Mouse (Mus musculus) stomach, postnatal 0 days (tissue): ENCODE measurements at regions not wholly inside any gene's neighbourhood (a gene's known extent, or its start where the extent isn't known, plus 50 kb on each side); places are given as distances from the start of the nearest gene placed in this dataset.

Source experiments
- ATAC-seq: fragments of 200-750 bp; cut with Nextera tagmentation; 2 replicates; pipeline ENCODE4 v1.8.0; 2017; ENCODE audit not compliant: low FRiP score, low TSS enrichment
- DNase-seq: peaks from one replicate; pipeline ENCODE4 v3.0.0-alpha.2; 2016; ENCODE audit warnings: low spot score
- H3K27ac ChIP-seq: fragments of 300-500 bp; sonication (generic); replicated peaks from 2 replicates; pipeline ENCODE4 v1.5.1; 2014; ENCODE audit warnings: mild to moderate bottlenecking, control low read depth
- H3K27me3 ChIP-seq: fragments of 300-500 bp; sonication (generic); 2 replicates; pipeline ENCODE4 v1.6.1; 2014; ENCODE audit warnings: low read length; ENCODE audit not compliant: control insufficient read depth, insufficient read depth
- H3K36me3 ChIP-seq: fragments of 300-500 bp; sonication (generic); 2 replicates; pipeline ENCODE4 v1.6.1; 2014; ENCODE audit warnings: low read length, mixed read lengths; ENCODE audit not compliant: control insufficient read depth, insufficient read depth
- H3K4me1 ChIP-seq: fragments of 300-500 bp; sonication (generic); replicated peaks from 2 replicates; pipeline ENCODE4 v1.6.1; 2014; ENCODE audit warnings: antibody characterized with exemption; ENCODE audit not compliant: control insufficient read depth, insufficient read depth
- H3K4me2 ChIP-seq: fragments of 300-500 bp; sonication (generic); replicated peaks from 2 replicates; pipeline ENCODE4 v1.6.1; 2014; ENCODE audit warnings: low read depth, mild to moderate bottlenecking, control low read depth, moderate library complexity
- H3K4me3 ChIP-seq: fragments of 300-500 bp; sonication (generic); 2 replicates; pipeline ENCODE4 v1.5.1; 2014; ENCODE audit warnings: low read depth, low read length, control low read depth
- H3K9ac ChIP-seq: fragments of 300-500 bp; sonication (generic); 2 replicates; pipeline ENCODE4 v1.6.1; 2014; ENCODE audit warnings: mild to moderate bottlenecking, low read length, control low read depth, mixed read lengths
- H3K9me3 ChIP-seq: fragments of 300-500 bp; sonication (generic); 2 replicates; pipeline ENCODE4 v1.6.1; 2016; ENCODE audit warnings: low read length; ENCODE audit not compliant: control insufficient read depth
- CTCF ChIP-seq: IDR thresholded peaks from 2 replicates; pipeline ENCODE4 v1.5.1; 2016; ENCODE audit warnings: antibody characterized with exemption, low read depth, mild to moderate bottlenecking, moderate library complexity
- EP300 ChIP-seq: optimal IDR thresholded peaks from 2 replicates; pipeline ENCODE3; 2016; ENCODE audit warnings: antibody characterized with exemption
- WGBS: fragments of 180-500 bp; shearing (Covaris S2); extraction: QIAGEN DNeasy Blood & Tissue Kit; methylation state at CpG from one replicate; pipeline ENCODE4 v1.1.7; 2014; 5-methylcytosine and 5-hydroxymethylcytosine counted together

- TF ChIP-seq EP300, result no peak
- no peak for TF ChIP-seq CTCF
- ATAC-seq, result no peak
- H3K27ac ChIP-seq, result no peak overlapping the region
These were observed 1086.5 kb downstream of the A830018L16Rik start for GRCm38 (mm10) chr1:12500442-12500841.

GRCm38 (mm10) chr1:12507997-12508396 lies 1094.1 kb downstream of the A830018L16Rik start:
- Histone ChIP-seq H3K4me3 (no peak overlapping the region), H3K9me3 (no peaks in the 10 kb centered on the region), H3K4me1 (no peaks in the 10 kb centered on the region), H3K27me3 (no peaks in the 10 kb centered on the region), H3K27ac (no peak overlapping the region), H3K9ac (no peak overlapping the region), H3K4me2 (no peak overlapping the region), H3K36me3 (no peaks in the 10 kb centered on the region)
- TF ChIP-seq EP300 (no peak), CTCF (no peak)
- no peak for ATAC-seq
- DNase-seq, result no peak
- WGBS, result 47% methylated on average over 3 of the region's 3 CpGs

More at GRCm38 (mm10) chr1:12500442-12500841, 1086.5 kb downstream of the A830018L16Rik start:
- no peak for DNase-seq
- Histone ChIP-seq H3K4me1 (no peaks in the 10 kb centered on the region), H3K9ac (no peak overlapping the region), H3K4me2 (no peak overlapping the region), H3K27me3 (no peaks in the 10 kb centered on the region), H3K9me3 (no peaks in the 10 kb centered on the region), H3K4me3 (no peak overlapping the region), H3K36me3 (no peaks in the 10 kb centered on the region)
- 50% methylated on average over 3 of the region's 3 CpGs for WGBS

- WGBS, result 57% methylated on average over 10 of the region's 10 CpGs
- Histone ChIP-seq H3K27me3 (no peaks in the 10 kb centered on the region), H3K9ac (no peak overlapping the region), H3K9me3 (no peaks in the 10 kb centered on the region), H3K27ac (no peak overlapping the region), H3K36me3 (no peaks in the 10 kb centered on the region), H3K4me3 (no peak overlapping the region), H3K4me1 (no peaks in the 10 kb centered on the region), H3K4me2 (no peak overlapping the region)
- ATAC-seq (no peak), DNase-seq (no peak)
- TF ChIP-seq CTCF, result no peak
- TF ChIP-seq EP300, result no peak
These were observed 1096.4 kb downstream of the A830018L16Rik start for GRCm38 (mm10) chr1:12510129-12510816.

GRCm38 (mm10) chr1:12519601-12520000 lies 1105.7 kb downstream of the A830018L16Rik start:
- Histone ChIP-seq H3K4me1 (no peaks in the 10 kb centered on the region), H3K9ac (no peak overlapping the region), H3K4me3 (no peak overlapping the region), H3K9me3 (no peaks in the 10 kb centered on the region), H3K27ac (no peak overlapping the region), H3K36me3 (no peaks in the 10 kb centered on the region), H3K4me2 (no peak overlapping the region), H3K27me3 (no peaks in the 10 kb centered on the region)
- TF ChIP-seq EP300 (no peak), CTCF (no peak)
- no peak for DNase-seq
- WGBS, result 86% methylated on average over 4 of the region's 4 CpGs
- ATAC-seq, result no peak

- TF ChIP-seq EP300 (no peak), CTCF (no peak)
- Histone ChIP-seq H3K27me3 (no peaks in the 10 kb centered on the region), H3K4me1 (no peaks in the 10 kb centered on the region), H3K9ac (no peak overlapping the region), H3K36me3 (no peaks in the 10 kb centered on the region), H3K4me3 (no peak overlapping the region), H3K27ac (no peak overlapping the region), H3K9me3 (no peaks in the 10 kb centered on the region), H3K4me2 (no peak overlapping the region)
- 68% methylated on average over 4 of the region's 4 CpGs for WGBS
- no peak for ATAC-seq
- DNase-seq, result no peak
These were observed 1142.0 kb downstream of the A830018L16Rik start for GRCm38 (mm10) chr1:12555859-12556258.

GRCm38 (mm10) chr1:12571755-12572358 lies 1158.0 kb downstream of the A830018L16Rik start:
- Histone ChIP-seq H3K4me3 (no peak overlapping the region), H3K4me2 (no peak overlapping the region), H3K4me1 (no peaks in the 10 kb centered on the region), H3K27ac (no peak overlapping the region), H3K36me3 (no peaks in the 10 kb centered on the region), H3K9me3 (no peaks in the 10 kb centered on the region), H3K27me3 (no peaks in the 10 kb centered on the region), H3K9ac (no peak overlapping the region)
- no peak for DNase-seq
- no peak for ATAC-seq
- no peak for TF ChIP-seq EP300
- TF ChIP-seq CTCF, result no peak
- 57% methylated on average over 7 of the region's 7 CpGs for WGBS
